Mouse (Mus musculus): ENCODE data around the gene Batf. TPM values are rescaled to one million over a fixed set of nuclear protein-coding genes. Genes with fewer than 3 reads are reported as not detected.
"Not testable (repeated sequence)": the region's sequence is repeated elsewhere in the genome, so short reads cannot be mapped to it uniquely, and the experiment has no call there.

The Batf gene
- polyA plus RNA-seq, 1 experiment from 2014 or later = 3.3 TPM

- Histone ChIP-seq H3K27ac (no peak overlapping the region), H3K9me3 (no peaks in the 10 kb centered on the region), H3K27me3 (peaks cover 15% of the 10 kb centered on the region; the same call in 1 of the 2 replicates), H3K4me2 (replicated peaks) (no peak overlapping the region), H3K4me3 (no peak overlapping the region), H3K36me3 (no peaks in the 10 kb centered on the region), H3K4me1 (peaks cover 7% of the 10 kb centered on the region), H3K9ac (no peak overlapping the region)
- ATAC-seq (ENCODE audit: low FRiP score, low read depth) = no peak
- 68% methylated on average over 6 of the region's 6 CpGs for WGBS
These were observed 1.4 kb downstream of the Batf start for GRCm38 (mm10) chr12:85687846-85688245.

- no peak overlapping the region for H3K27ac ChIP-seq
- WGBS = 79% methylated on average over 2 of the region's 2 CpGs
- H3K9me3 ChIP-seq = no peaks in the 10 kb centered on the region
- H3K4me1 ChIP-seq = 0 out of 2 replicates have a peak, but pooled peaks cover 3% of the 10 kb centered on the region
- H3K27me3 ChIP-seq = no peaks in the 10 kb centered on the region
- no peak overlapping the region for H3K4me2 ChIP-seq (replicated peaks)
- H3K36me3 ChIP-seq = no peaks in the 10 kb centered on the region
- H3K9ac ChIP-seq = no peak overlapping the region
- no peak overlapping the region for H3K4me3 ChIP-seq
- ATAC-seq (ENCODE audit: low FRiP score, low read depth) = no peak
These were observed 9.3 kb downstream of the Batf start for GRCm38 (mm10) chr12:85695787-85696186.

GRCm38 (mm10) chr12:85696436-85696835, 10.0 kb downstream of the Batf start:
- Histone ChIP-seq H3K27me3 (no peaks in the 10 kb centered on the region), H3K4me1 (0 out of 2 replicates have a peak, but pooled peaks cover 3% of the 10 kb centered on the region), H3K4me3 (no peak overlapping the region), H3K9ac (no peak overlapping the region), H3K4me2 (replicated peaks) (no peak overlapping the region), H3K9me3 (no peaks in the 10 kb centered on the region), H3K27ac (no peak overlapping the region), H3K36me3 (no peaks in the 10 kb centered on the region)
- no peak for ATAC-seq (ENCODE audit: low FRiP score, low read depth)
- 84% methylated on average over 5 of the region's 5 CpGs for WGBS

GRCm38 (mm10) chr12:85698179-85698578, 11.7 kb downstream of the Batf start:
- not testable (repeated sequence) for H3K27ac ChIP-seq, H3K4me1 ChIP-seq, H3K36me3 ChIP-seq, H3K9ac ChIP-seq, H3K9me3 ChIP-seq, H3K27me3 ChIP-seq
- Histone ChIP-seq H3K4me2 (replicated peaks) (peak overlapping the region; percentile 51), H3K4me3 (peak overlapping the region; percentile 28)
- WGBS = 22% methylated on average over 16 of the region's 37 CpGs
- peak; percentile 87 for ATAC-seq (ENCODE audit: low FRiP score, low read depth)

- H3K4me3 ChIP-seq = no peak overlapping the region
- H3K4me2 ChIP-seq (replicated peaks) = no peak overlapping the region
- no peak overlapping the region for H3K9ac ChIP-seq
- WGBS = 59% methylated on average over 6 of the region's 6 CpGs
- H3K36me3 ChIP-seq = no peaks in the 10 kb centered on the region
- H3K27me3 ChIP-seq = no peaks in the 10 kb centered on the region
- peaks cover 8% of the 10 kb centered on the region; the same call in 1 of the 2 replicates for H3K4me1 ChIP-seq
- no peak; the same call in 1 of the 2 replicates for ATAC-seq (ENCODE audit: low FRiP score, low read depth)
- no peaks in the 10 kb centered on the region for H3K9me3 ChIP-seq
- H3K27ac ChIP-seq = no peak overlapping the region
These were observed 13.8 kb downstream of the Batf start for GRCm38 (mm10) chr12:85700191-85700841.

- Histone ChIP-seq H3K27ac (no peak overlapping the region), H3K9me3 (no peaks in the 10 kb centered on the region), H3K4me3 (no peak overlapping the region), H3K27me3 (0 out of 2 replicates have a peak, but pooled peaks cover under 1% of the 10 kb centered on the region), H3K4me1 (peaks cover 13% of the 10 kb centered on the region), H3K4me2 (replicated peaks) (no peak overlapping the region), H3K9ac (no peak overlapping the region), H3K36me3 (no peaks in the 10 kb centered on the region)
- WGBS = 90% methylated on average over 7 of the region's 7 CpGs
- no peak for ATAC-seq (ENCODE audit: low FRiP score, low read depth)
These were observed 14.4 kb downstream of the Batf start for GRCm38 (mm10) chr12:85700842-85701223.

- H3K9me3 ChIP-seq = no peaks in the 10 kb centered on the region
- no peak overlapping the region for H3K4me2 ChIP-seq (replicated peaks)
- no peak overlapping the region for H3K9ac ChIP-seq
- no peaks in the 10 kb centered on the region for H3K36me3 ChIP-seq
- no peak for ATAC-seq (ENCODE audit: low FRiP score, low read depth)
- no peak overlapping the region for H3K27ac ChIP-seq
- H3K27me3 ChIP-seq = peaks cover 8% of the 10 kb centered on the region; the same call in 1 of the 2 replicates
- 74% methylated on average over 15 of the region's 15 CpGs for WGBS
- no peak overlapping the region for H3K4me3 ChIP-seq
- peaks cover 24% of the 10 kb centered on the region for H3K4me1 ChIP-seq
These were observed 15.9 kb downstream of the Batf start for GRCm38 (mm10) chr12:85702166-85703055.

GRCm38 (mm10) chr12:85703507-85703906, 17.0 kb downstream of the Batf start:
- WGBS = 56% methylated on average over 3 of the region's 3 CpGs

GRCm38 (mm10) chr12:85704566-85704965, 18.1 kb downstream of the Batf start:
- H3K4me3 ChIP-seq = no peak overlapping the region
- no peak for ATAC-seq (ENCODE audit: low FRiP score, low read depth)
- H3K27me3 ChIP-seq = peaks cover 16% of the 10 kb centered on the region
- peaks cover 21% of the 10 kb centered on the region for H3K4me1 ChIP-seq
- H3K36me3 ChIP-seq = no peaks in the 10 kb centered on the region
- no peak overlapping the region for H3K4me2 ChIP-seq (replicated peaks)
- WGBS = 70% methylated on average over 7 of the region's 7 CpGs
- H3K9me3 ChIP-seq = no peaks in the 10 kb centered on the region
- H3K27ac ChIP-seq = no peak overlapping the region
- no peak overlapping the region for H3K9ac ChIP-seq

More at GRCm38 (mm10) chr12:85703507-85703906, 17.0 kb downstream of the Batf start:
- H3K4me1 ChIP-seq = peaks cover 21% of the 10 kb centered on the region
- H3K27ac ChIP-seq = no peak overlapping the region
- no peaks in the 10 kb centered on the region for H3K36me3 ChIP-seq
- H3K4me2 ChIP-seq (replicated peaks) = no peak overlapping the region
- no peak overlapping the region for H3K4me3 ChIP-seq
- ATAC-seq (ENCODE audit: low FRiP score, low read depth) = no peak
- peaks cover 13% of the 10 kb centered on the region for H3K27me3 ChIP-seq
- H3K9me3 ChIP-seq = no peaks in the 10 kb centered on the region
- H3K9ac ChIP-seq = no peak overlapping the region

GRCm38 (mm10) chr12:85705002-85705830, 18.7 kb downstream of the Batf start:
- peak overlapping the region; percentile 22; the same call in 1 of the 2 replicates for H3K27ac ChIP-seq
- H3K4me3 ChIP-seq = peak overlapping the region; percentile 43
- peak; percentile 76 for ATAC-seq (ENCODE audit: low FRiP score, low read depth)
- peak overlapping the region; percentile 67 for H3K9ac ChIP-seq
- no peaks in the 10 kb centered on the region for H3K9me3 ChIP-seq
- H3K27me3 ChIP-seq = peaks cover 16% of the 10 kb centered on the region
- 10% methylated on average over 20 of the region's 20 CpGs for WGBS
- H3K36me3 ChIP-seq = no peaks in the 10 kb centered on the region
- peaks cover 21% of the 10 kb centered on the region for H3K4me1 ChIP-seq
- H3K4me2 ChIP-seq (replicated peaks) = peak overlapping the region; percentile 74

- Histone ChIP-seq H3K4me2 (replicated peaks) (peak overlapping the region; percentile 74), H3K27ac (peak overlapping the region; percentile 22; the same call in 1 of the 2 replicates), H3K4me3 (peak overlapping the region; percentile 43), H3K36me3 (no peaks in the 10 kb centered on the region), H3K9ac (peak overlapping the region; percentile 67), H3K4me1 (peaks cover 21% of the 10 kb centered on the region), H3K27me3 (peaks cover 16% of the 10 kb centered on the region), H3K9me3 (no peaks in the 10 kb centered on the region)
- ATAC-seq (ENCODE audit: low FRiP score, low read depth) = peak; percentile 25; the same call in 1 of the 2 replicates
- WGBS = 10% methylated on average over 17 of the region's 17 CpGs
These were observed 19.5 kb downstream of the Batf start for GRCm38 (mm10) chr12:85705831-85706530.

Data from limb, embryonic 13.5 days (tissue).